Mouse (Mus musculus) cerebellum, adult 2 months (tissue): ENCODE data around the gene Ablim2.

ENCODE experiments used
- CTCF ChIP-seq: fragments of 200-500 bp; IDR thresholded peaks from 2 replicates; pipeline ENCODE4 v1.5.1; 2011; ENCODE audit warnings: low read depth, mild to moderate bottlenecking, control low read depth, low read length, moderate library complexity, borderline replicate concordance; ENCODE audit not compliant: insufficient read depth
- POLR2A ChIP-seq: fragments of 200-500 bp; IDR thresholded peaks from 2 replicates; pipeline ENCODE4 v1.6.1; 2011; ENCODE audit warnings: low read length, control low read depth, borderline replicate concordance; ENCODE audit not compliant: insufficient read depth

DNA sequence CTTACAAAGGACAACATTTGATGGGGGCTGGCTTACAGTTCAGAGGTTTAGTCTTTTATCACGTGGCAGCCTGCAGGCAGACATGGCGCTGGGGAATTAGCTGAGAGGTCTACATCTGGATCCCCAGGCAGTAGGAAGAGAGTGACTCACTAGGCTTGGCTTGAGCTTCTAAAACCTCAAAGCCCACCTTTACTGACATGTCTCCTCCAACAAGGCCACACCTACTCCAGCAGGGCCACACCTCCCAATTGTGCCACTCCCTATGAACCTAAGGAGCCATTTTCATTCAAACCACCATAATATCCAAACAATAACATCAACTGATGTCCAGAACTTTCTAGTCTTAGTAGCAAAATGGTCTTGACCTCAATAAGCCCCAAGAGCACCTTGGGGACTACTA lies 12.6 kb downstream of the Ablim2 start:
- no peak for TF ChIP-seq CTCF
- no peak for TF ChIP-seq POLR2A
